Mouse (Mus musculus) CD4-positive, CD25-positive, alpha-beta regulatory T cell, adult 4 months (primary cell): ENCODE measurements around the gene Ajap1. TPM values are rescaled to one million over a fixed set of nuclear protein-coding genes. Genes with fewer than 3 reads are reported as not detected.

Experiments used
- ATAC-seq: one replicate; pipeline ENCODE4 v1.8.0; 2017
- polyA plus RNA-seq, 2 experiments: library from polyadenylated mRNA; unstranded; fragments of 100-300 nt; shearing (Covaris generic); gene quantifications; one replicate each; pipeline ENCODE4 v1.2.1; 2017

The Ajap1 gene
- polyA plus RNA-seq, 2 experiments from 2014 or later: not detected

GRCm38 (mm10) chr4:153451516-153451915 lies 31.1 kb downstream of the Ajap1 start:
- ATAC-seq: no peak

DNA sequence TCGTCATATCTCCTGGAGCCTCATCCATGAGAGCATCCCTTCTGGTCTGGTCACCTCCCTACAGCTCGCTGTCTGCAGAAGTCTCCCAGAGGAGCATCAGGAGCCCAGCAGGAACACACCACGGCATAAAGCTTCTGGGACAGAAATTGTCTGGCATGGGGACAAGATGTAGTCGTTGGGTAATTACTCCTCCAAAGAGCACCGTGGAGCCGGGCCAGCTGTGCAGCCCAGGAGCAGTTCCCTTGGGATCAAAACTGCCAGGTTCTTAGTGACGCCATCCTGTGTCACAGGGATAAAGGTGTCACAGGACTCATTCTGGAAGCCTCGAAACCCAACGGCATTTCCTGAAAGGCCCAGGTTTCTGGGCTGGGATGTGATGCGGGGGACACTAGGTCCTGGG lies 40.1 kb downstream of the Ajap1 start:
- no peak for ATAC-seq

GRCm38 (mm10) chr4:153439868-153440267 lies 42.7 kb downstream of the Ajap1 start:
- no peak for ATAC-seq

DNA sequence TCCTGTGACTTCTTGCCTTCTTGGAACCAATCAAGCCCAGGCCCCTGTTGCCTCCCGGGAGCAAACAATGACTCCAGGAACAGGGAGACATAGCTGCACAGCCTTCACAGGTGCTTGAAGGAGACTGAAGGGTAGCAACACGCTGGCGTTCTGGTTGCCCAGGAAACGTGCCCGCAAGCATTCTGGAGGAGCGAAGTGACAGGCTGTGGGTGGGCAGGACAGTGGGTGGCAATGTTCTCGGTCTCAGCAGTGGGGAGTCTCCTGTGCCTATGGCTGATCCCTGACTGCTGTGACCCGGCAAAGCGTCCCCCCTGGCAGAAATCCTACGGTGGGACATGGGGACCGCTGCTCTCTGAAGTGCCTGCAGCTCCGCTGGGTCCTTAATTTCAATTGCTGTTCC lies 43.6 kb downstream of the Ajap1 start:
- no peak for ATAC-seq

DNA sequence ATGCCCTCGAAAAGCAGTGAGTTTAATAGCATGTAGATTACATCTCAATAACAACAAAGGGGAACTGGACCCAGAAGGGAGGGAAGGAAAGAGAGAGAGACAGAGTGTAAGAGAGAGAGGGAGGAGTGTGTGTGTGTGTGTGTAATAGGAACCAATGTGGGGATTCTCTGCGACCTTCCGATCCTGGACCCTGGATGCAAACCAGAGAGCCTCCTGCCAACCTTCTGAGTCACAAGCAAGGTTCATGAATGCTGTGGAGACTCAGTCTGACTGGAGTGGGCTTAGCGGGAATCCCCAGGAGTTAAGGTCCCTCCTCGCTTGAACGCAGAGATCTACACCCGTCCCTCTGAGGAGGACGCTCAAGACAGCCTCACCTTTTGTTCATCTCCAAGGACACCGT lies 45.4 kb downstream of the Ajap1 start:
- no peak for ATAC-seq

DNA sequence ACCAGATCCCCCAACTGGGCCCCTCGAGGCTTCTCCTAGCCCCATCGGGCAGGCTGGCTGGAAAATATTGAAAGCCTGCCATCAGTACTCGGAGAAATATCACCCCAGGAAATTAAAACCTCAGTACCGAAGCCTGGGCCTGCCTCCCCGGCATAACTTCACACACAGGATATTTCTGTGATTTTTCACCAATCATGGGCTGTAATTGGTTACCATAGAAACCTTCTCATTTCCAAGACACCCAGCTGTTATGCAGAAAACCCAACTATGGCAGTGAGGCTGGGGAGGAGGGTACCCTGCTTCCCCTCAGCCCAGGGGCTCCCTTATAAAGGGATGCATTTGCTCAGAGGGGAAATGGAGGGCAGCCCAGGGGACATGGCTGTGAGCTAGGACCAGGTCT lies 46.7 kb downstream of the Ajap1 start:
- no peak for ATAC-seq

- no peak for ATAC-seq
Observed at GRCm38 (mm10) chr4:153429971-153430370, 52.6 kb downstream of the Ajap1 start.

DNA sequence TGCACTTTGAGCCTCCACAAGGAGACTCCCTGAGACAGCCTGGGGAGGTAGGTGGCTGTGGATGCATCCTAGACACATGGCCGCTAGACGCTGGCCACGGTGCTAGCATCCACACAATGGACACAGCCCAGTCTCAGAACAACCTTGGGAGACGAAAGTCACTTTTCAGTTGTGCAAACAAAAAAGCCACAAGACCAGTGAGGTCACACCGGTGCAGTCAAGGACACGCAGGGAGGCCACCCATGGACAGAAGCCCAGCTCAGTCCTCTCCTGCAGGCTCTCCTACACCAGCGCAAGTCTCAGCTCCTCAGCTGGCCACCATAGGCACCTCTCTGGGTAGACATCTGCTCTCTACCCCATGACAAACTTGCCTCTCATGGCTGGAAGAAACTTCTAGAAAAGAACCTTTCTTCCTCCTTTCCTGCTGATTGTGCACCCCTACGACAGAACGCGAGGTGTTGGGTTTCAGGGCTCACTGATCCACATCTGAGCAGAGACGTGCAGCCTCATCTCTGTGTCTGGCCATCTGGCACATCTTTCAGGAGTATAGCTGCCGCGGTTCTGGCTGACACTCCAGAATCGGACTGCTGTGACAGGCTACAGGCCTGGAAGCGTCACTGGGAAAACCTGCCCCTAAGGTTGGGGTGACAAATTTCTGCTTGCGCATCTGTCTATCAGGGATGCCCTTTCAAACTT lies 56.5 kb downstream of the Ajap1 start:
- ATAC-seq: no peak

DNA sequence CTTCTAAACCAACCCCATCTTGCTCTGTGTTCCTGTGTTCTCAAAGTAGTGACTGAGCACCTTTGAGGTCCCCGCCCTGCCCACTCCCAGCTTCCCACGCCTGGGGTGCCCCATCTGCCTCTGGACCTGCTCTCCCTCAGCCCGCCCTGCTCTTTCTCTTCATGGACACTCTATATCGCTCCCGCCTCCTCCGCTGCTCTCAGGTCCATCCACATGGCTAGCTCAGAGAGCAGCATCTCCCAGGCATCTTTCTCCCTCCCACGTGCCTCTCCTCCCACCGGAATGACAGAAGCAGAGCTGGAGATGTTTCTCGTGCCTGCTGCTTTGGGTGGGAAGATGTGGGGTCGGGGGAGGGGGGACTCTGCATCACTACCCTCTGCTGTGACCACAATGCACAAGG lies 58.3 kb downstream of the Ajap1 start:
- ATAC-seq: no peak

- ATAC-seq: no peak
Observed at GRCm38 (mm10) chr4:153417926-153418325, 64.7 kb downstream of the Ajap1 start.

DNA sequence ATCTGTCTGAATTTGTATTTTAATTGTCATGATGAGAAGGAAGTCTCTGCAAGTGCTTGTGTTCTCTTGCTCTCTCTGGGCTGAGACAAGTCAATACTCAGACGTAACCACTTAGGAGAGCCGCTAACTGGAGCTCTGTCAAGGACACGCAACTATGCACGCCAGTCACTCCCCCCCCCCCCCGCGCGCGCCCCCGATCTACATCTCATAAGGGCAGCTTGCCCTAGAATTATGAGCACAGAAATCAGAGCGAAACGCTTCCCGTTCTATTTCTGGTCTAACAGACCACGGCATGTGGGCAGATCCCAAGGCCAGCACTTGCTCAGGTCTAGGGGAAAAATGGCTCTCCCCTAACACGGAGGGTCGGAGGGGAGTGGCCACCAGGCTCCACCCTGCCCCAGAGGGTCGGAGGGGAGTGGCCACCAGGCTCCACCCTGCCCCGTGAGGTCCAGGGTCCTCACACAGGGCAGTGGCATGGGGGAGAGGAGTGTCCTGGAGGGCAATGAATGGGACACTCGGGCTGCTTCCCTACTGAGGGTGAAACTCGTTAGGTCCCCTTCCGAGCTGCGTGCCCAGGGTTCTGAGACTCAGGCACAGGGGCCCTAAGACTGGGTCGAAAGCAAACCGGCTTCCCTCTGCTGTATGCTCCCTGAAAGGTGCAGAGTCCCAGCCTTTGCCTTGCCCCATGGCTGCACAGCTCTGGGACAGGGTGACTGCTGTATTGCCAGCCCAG lies 65.3 kb downstream of the Ajap1 start:
- ATAC-seq: no peak

DNA sequence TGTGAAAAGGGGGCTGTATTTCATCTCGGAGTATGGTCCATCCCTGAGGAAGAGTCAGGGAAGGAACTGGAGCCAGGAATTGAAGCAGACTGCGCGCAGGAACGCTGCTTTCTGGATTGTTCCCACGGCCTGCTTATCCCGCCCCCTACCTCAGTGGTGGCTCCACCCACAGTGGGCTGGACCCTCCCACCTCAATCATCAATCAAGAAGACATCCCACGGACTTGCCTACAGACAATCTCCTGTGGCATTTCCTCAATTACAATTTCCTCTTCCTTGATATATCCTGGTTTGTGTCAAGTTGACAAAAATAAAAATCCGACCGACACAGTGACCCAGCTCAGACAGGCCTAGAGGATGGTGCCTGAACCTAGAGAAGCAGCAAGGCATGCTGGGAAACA lies 66.5 kb downstream of the Ajap1 start:
- ATAC-seq: no peak

- ATAC-seq: no peak
Observed at GRCm38 (mm10) chr4:153398421-153398820, 84.2 kb downstream of the Ajap1 start.

DNA sequence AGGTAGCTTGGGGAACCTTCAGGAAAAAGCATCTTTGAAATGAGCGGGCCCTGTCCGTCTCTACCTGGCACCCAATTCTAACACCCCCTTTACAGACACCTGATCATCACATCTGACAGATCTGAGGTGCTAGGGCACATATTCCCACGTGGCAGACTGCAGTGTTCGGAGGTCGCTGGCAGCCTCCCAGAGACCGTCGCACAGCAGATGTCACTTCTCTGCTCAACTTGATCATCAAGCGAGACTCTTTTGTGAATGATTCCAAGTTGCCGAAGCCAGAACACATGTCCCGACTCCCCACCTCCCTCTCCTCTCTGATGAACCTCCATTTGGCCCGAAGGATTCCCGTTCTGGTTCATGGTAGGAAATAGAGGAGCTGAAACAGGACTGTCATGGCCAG lies 95.1 kb downstream of the Ajap1 start:
- ATAC-seq: no peak

DNA sequence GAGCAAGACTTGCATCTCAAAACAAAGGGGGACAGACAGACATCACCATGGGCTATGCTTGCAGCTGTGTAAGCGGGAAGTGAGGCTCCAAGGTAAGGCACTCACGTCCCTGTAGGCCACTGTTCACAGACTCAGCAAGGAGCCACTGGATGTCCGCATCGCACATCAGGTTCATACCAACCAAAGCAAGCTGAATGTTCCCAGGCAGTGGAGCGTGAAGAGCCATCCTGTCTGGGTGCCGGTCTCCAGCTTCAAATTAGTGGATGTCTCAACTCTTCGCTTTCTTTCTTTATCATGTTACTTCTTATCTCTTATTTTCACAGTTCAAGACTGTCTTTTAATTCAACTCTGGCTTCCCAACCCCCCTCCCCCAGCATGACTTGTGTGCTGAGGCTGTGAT lies 101.2 kb downstream of the Ajap1 start:
- ATAC-seq: no peak

GRCm38 (mm10) chr4:153380885-153381284 lies 101.7 kb downstream of the Ajap1 start:
- no peak for ATAC-seq

DNA sequence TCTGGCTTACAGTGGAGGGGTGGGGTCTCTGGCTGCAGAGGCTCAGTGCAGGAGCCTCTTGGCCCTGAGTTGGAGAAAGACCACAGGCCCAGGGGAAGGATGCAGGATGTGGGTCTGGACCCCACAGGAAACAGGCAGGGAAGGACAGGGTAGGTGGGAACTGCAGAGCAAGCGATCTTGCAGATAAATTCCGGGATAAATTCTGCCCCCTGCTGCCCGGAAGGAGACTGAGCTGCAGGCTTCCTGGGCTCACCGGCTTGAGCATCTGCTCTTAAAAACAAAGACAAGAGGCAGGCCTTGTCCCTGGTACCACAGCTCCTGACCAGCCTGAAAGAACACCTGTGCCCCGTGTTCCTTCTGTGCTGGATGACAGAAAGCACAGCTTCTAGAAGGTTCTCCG lies 104.6 kb downstream of the Ajap1 start:
- ATAC-seq: no peak

GRCm38 (mm10) chr4:153374233-153374632 lies 108.4 kb downstream of the Ajap1 start:
- no peak for ATAC-seq

GRCm38 (mm10) chr4:153373125-153373524 lies 109.5 kb downstream of the Ajap1 start:
- ATAC-seq: no peak

DNA sequence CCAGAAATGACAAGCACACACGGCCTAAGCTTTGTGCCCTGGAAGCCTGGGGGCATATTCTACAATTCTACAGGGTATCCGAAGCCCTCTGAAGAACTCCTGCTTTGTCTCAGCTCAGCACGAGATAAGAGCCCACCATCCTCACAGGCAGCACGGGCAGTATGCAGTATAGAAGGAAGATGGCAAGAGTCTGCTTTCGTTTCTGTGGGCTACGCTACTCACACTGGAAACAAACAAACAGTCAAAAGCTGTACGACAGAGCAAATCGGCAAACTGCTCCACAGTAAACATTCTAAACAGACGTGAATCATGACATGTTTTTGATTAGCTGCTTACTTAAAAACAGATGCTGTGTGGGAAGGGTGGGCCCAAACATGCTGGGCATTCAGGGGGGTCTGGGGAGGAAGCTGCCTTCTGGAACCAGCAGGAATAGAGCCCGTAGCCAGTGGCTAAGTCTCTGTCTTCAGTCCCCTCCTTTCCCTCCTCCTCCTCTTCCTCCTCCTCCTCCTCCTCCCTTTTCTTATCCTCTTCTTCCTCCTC lies 113.9 kb downstream of the Ajap1 start:
- ATAC-seq: no peak

DNA sequence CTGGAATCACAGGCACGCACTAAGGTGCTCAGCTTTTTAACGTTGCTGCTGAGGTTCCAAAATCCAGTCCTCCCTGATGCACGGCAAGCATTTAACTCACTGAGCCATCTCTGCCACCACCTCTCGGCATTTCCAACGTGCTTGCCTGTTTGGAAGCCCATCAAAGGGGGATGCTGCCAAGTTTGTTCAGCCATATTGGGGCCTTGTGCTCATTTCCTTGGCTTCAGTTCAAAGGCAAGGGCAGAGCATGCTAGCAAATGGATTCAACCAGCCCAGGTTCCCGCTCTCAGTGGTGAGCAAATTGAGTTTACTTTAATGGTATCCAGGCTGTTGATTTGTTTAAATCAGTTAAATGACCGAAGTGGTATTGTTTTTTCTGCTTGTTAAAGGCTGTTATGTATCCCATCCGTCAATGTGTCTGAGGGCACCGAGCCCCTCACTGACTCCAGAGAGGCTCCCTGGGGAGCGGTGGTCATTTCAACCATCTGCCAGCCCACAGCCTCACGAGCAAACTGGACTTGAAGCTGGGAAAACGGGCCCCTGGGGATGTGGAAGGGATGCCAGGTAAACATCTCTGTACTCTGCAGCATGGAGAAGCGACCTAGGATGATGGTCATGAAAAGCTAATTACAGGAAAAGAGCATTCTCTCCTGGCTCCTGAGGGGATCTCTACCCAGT lies 121.6 kb downstream of the Ajap1 start:
- no peak for ATAC-seq

- ATAC-seq: no peak
Observed at GRCm38 (mm10) chr4:153358243-153358550, 124.4 kb downstream of the Ajap1 start.

DNA sequence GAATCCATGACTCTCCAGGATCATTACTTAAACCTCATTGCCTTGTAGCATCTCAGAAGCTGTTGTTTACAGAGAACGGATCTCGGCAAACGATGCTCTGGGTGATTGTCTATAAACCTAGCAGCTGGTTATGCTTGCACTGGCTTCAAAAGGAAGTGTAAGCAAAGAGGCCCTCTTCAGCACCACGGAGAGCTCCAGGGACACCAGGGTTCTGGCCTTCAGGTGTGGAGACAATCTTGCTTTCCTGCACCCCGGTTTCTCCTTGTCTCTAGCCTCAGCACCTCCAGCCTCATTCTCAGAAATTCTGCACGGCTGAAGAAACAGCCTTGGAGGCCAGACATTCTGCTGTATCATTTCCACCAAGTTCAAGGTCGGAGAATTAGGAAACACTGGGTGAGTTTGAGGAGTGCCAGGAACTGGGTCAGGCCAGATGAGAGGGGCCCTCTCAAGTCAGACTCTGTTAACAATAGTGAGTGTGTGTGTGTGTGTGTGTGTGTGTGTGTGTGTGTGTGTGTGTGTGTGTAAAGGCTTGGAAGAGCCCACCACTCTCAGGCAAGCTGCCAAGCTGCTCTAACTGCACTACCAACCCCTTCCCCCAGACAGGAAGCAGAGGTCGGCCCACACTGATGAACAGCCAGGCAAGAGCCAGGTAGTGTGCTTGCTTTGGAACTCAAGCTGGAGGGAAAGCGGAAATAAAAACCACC lies 124.9 kb downstream of the Ajap1 start:
- ATAC-seq: no peak
